Mouse (Mus musculus): ENCODE data around the gene Dnah10.
"Not testable (repeated sequence)": the region's sequence is repeated elsewhere in the genome, so short reads cannot be mapped to it uniquely, and the experiment has no call there.

Dnah10 gene

DNA sequence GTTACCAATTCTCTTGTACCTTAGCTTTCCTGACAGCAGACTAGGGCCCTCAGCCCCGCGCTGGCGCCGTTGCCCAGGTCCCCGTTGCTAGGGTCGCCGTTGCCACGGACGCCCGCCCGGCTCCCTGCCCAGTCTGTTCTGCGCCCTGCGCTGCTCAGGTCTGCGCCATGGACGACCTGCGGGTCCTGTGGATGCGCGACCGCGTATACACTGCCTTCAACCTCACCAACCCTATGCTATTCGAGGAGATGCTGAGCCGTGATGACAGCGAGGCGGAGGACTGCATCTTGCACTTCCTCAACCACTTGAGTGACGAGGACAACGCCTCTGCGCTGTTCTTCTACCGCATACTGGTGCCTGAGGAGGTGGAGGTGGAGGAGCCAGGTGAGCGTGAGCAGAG lies at the start of gene Dnah10:
Gene Dnah10 (plus strand): TSS at position 89 of the 400 bp plus-strand sequence.
- DNase-seq (ENCODE audit: extremely low spot score): peak; percentile 22

DNA sequence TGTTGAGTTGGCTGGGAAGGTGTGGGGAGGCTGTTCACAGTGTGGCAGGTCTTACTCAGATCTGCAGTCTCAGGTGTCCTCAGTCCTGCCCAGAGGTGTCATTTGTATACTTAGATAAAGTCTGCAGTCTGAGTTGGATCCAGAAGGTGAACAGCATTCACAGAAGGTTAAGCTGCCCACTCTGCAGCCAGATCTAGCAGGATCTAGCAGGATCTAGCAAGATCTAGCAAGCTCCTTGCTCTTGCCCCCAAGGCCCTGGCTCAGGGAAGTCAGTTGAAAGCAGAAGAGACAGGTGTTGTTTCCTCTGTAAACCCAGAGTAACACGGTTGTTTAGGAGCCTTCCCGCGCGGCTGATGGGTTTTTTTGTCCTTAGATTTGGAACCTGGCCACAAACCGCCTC lies 11.1 kb upstream of the Dnah10 start:
- DNase-seq (ENCODE audit: extremely low spot score): no peak

DNA sequence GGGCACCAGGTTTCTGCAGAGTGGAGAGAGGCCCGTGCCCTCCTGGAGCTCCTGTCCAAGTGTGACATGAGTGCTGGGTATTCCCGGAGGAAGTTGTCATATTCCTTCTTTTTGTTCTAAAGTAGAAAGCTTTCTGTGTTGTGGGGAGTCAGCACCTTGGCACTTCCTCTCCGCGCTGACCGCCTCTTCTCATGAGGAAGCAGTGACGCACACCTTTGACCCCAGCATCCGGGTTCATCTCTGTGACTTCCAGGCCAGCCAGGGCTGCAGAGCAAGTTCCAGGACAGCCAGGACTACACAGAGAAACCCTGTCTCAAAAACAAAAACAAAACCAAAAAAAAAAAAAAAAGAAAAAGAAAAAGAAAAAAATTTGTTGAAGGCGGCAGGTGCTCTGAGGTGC lies 9.8 kb upstream of the Dnah10 start:
- no peak for DNase-seq (ENCODE audit: extremely low spot score)

GRCm38 (mm10) chr5:124717969-124718368 lies 6.9 kb upstream of the Dnah10 start:
- no peak for DNase-seq (ENCODE audit: extremely low spot score)

DNA sequence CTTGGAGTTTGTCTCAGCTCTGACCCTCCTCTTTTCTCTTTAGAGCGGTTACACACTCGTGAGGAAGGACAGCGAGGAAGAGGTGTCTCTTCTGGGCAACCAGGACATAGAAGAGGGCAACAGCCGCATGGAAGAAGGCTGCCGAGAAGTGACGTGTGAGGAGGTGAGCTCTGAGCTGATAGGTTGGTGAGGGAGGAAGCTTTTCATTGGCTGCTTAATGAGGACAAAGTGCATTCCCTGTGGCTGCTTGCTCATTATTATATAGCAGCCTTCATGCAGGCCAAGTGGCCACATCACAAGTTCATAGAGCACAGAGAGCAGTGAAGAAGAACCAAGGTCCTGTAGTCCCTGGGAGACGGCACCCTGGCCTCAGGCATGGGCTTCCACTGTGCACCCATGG lies 6.5 kb upstream of the Dnah10 start:
- no peak for DNase-seq (ENCODE audit: extremely low spot score)

- DNase-seq (ENCODE audit: extremely low spot score): no peak
Measured at GRCm38 (mm10) chr5:124723125-124723524, 1.8 kb upstream of the Dnah10 start.

DNA sequence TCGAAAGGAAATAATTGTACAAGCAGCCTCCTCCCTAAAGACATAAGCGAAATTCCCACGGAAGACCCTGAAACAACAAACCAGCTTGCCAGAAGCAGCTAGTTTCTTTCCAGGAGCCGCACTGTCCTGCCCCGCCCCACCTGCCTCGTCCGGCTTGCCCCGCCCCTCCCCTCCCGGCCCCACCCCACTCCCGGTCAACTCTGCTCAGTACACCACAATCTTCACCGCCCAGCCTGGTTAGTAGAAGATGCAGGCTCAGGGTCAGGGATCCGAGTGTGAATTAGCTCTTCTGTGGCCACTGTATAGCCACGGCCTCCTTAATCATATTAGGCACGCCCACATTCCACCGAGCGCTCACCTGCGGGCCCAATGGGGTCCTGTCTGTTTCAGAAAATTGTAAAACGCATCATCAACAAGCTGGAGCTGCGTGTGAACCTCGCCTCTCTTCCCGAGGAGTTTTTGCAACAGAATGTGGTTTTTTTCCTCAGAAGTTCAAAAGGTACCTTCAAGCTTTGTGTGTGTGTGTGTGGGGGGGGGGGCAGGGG lies 4.8 kb downstream of the Dnah10 start:
- DNase-seq (ENCODE audit: extremely low spot score): no peak

- DNase-seq (ENCODE audit: extremely low spot score): no peak
Measured at GRCm38 (mm10) chr5:124733961-124734360, 9.1 kb downstream of the Dnah10 start.

- no peak for DNase-seq (ENCODE audit: extremely low spot score)
Measured at GRCm38 (mm10) chr5:124741898-124742599, 17.2 kb downstream of the Dnah10 start.

GRCm38 (mm10) chr5:124743841-124744240 lies 19.0 kb downstream of the Dnah10 start:
- DNase-seq (ENCODE audit: extremely low spot score): no peak

GRCm38 (mm10) chr5:124746220-124746619 lies 21.3 kb downstream of the Dnah10 start:
- no peak for DNase-seq (ENCODE audit: extremely low spot score)

GRCm38 (mm10) chr5:124748296-124748695 lies 23.4 kb downstream of the Dnah10 start:
- no peak for DNase-seq (ENCODE audit: extremely low spot score)

GRCm38 (mm10) chr5:124751656-124752055 lies 26.8 kb downstream of the Dnah10 start:
- no peak for DNase-seq (ENCODE audit: extremely low spot score)

- no peak for DNase-seq (ENCODE audit: extremely low spot score)
Measured at GRCm38 (mm10) chr5:124761011-124761410, 36.1 kb downstream of the Dnah10 start.

DNA sequence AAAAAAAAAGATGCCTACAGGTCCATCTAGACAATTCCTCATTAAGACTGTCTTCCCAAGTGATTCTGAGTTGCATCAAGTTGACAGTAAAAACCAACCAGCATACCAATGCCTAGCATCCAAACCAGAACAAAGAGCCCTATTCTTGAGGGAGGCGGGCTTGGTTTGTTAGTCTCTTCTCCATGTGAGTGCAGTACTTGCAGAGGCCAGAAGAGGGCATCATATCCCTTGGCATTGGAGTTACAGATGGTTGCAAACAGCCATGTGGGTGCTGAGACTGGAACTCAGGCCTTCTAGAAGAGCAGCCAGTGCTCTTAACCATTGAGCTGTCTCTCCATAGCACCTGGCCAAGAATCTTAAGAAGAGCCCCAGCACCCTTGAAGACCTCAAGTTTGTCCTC lies 36.9 kb downstream of the Dnah10 start:
- DNase-seq (ENCODE audit: extremely low spot score): no peak

DNA sequence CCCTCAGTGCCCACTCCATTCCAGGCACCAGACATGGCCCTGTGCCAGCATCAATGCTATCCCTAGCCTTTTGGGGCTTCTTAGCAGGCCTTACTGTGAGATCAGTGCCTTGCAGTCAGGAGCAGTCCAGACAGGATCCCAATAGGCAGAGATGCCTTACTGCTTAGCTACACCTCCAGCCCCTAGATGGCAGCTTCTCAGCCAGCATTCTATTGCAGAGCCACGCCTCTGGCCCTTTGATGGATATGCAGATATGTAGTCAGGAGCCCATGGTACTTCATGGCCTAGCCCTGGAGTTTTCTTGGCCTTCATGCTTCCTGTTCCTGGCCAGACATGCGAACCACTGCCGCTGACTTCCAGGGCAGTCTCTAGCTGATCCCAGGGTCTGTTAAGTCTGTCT lies 49.7 kb downstream of the Dnah10 start:
- DNase-seq (ENCODE audit: extremely low spot score): no peak

- DNase-seq (ENCODE audit: extremely low spot score): not testable (repeated sequence)
Measured at GRCm38 (mm10) chr5:124776289-124776688, 51.4 kb downstream of the Dnah10 start.

DNA sequence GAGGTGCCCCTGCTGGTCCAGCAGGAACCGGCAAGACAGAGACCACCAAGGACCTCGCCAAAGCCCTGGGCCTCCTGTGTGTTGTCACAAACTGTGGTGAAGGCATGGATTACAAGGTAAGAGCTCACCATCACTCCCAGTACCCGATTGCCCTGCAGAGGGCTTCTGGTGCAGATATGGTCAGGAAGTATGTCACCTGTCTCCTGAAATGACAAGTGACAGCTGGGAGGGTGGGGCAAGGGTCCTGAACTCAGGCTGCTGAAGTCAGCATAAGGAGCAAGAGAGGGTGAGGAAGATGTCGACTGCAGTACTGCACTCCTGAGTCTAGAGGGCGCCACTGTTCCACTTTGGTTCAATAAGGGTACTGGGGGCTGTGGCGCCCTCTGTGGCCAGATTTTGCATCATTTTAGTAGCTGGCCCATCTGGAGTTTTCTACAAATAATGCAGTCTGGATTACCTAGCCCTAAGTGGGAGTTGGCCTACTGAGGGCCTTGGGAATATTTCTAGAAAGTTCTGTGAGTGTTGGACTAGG lies 52.4 kb downstream of the Dnah10 start:
- peak; percentile 10 for DNase-seq (ENCODE audit: extremely low spot score)

GRCm38 (mm10) chr5:124779926-124780325 lies 55.0 kb downstream of the Dnah10 start:
- DNase-seq (ENCODE audit: extremely low spot score): no peak

DNA sequence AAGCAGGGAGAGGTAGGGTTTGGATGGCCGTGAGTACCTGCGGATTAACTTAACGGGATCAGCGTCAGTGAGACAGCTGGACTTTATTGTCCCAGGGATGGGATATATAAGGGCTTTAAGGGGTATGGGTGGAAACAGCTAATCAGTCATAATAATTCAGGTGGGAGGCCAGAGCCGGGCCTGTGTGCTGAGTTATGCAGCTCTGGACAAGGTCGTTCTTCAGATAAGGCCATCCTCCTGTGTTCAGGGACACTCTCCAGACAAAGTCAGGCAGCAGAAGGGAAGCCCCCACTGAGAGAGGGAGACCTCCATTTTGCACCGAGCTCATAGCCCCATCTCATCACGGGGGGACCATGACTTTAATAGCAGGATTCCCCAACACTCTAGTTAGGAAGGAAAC lies 56.8 kb downstream of the Dnah10 start:
- no peak for DNase-seq (ENCODE audit: extremely low spot score)

GRCm38 (mm10) chr5:124785650-124786049 lies 60.8 kb downstream of the Dnah10 start:
- no peak for DNase-seq (ENCODE audit: extremely low spot score)

DNA sequence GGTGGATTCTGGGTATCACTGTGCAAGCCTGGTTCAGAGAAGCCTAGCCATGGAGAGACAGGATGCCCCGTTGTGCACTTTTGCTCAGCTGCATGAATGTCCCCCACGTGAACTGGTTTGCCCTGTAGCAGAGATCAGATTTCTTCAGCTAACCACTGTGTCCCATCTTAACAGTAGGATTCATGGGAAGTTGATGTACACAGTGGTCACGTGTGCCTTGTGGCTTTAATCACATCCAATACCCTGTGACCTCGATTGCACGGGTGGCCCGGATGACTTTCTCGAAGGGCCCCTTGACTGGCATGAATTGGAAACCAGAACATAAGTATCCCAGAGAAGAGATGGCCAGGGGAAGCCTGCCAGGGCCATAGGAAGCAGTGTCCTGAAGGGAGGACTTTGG lies 67.2 kb downstream of the Dnah10 start:
- no peak for DNase-seq (ENCODE audit: extremely low spot score)

- DNase-seq (ENCODE audit: extremely low spot score): no peak
Measured at GRCm38 (mm10) chr5:124809708-124810366, 85.0 kb downstream of the Dnah10 start.
